Mouse (Mus musculus) brain, embryonic 18.5 days (tissue): ENCODE data around the gene Rab6a.

Experiments
- DNase-seq: peaks from one replicate; pipeline ENCODE4 v3.0.0-alpha.2; 2012; ENCODE audit warnings: low read depth, low spot score

Gene Rab6a

GRCm38 (mm10) chr7:100681132-100681531, 73.9 kb downstream of the Rab6a start:
- DNase-seq = no peak

- no peak for DNase-seq
Measured at GRCm38 (mm10) chr7:100683241-100683640, 76.0 kb downstream of the Rab6a start.

GRCm38 (mm10) chr7:100684081-100684480, 76.9 kb downstream of the Rab6a start:
- no peak for DNase-seq

GRCm38 (mm10) chr7:100684538-100684937, 77.3 kb downstream of the Rab6a start:
- no peak for DNase-seq

GRCm38 (mm10) chr7:100685061-100686030, 78.1 kb downstream of the Rab6a start:
- no peak for DNase-seq

- DNase-seq = no peak
Measured at GRCm38 (mm10) chr7:100688471-100688870, 81.3 kb downstream of the Rab6a start.
